Mouse (Mus musculus) erythroblast, embryonic 14.5 days (primary cell): Measurements from ENCODE around the gene Lhx4. TPM values are rescaled to one million over a fixed set of nuclear protein-coding genes. Genes with fewer than 3 reads are reported as not detected.

Experiments
- H3K27me3 ChIP-seq: 2 replicates; pipeline ENCODE4 v1.6.1; 2012; ENCODE audit warnings: inconsistent platforms; ENCODE audit not compliant: control insufficient read depth
- H3K36me3 ChIP-seq: 2 replicates; pipeline ENCODE4 v1.6.1; 2012; ENCODE audit warnings: mild to moderate bottlenecking, inconsistent platforms; ENCODE audit not compliant: control insufficient read depth
- H3K4me1 ChIP-seq: 2 replicates; pipeline ENCODE4 v1.6.1; 2012; ENCODE audit warnings: inconsistent platforms; ENCODE audit not compliant: control insufficient read depth
- H3K4me3 ChIP-seq: replicated peaks from 2 replicates; pipeline ENCODE3; 2012; ENCODE audit warnings: moderate library complexity, mild to moderate bottlenecking, inconsistent platforms
- H3K9me3 ChIP-seq: 2 replicates; pipeline ENCODE4 v1.6.1; 2012; ENCODE audit warnings: low read length, inconsistent platforms, mixed read lengths; ENCODE audit not compliant: control insufficient read depth
- GATA1 ChIP-seq: IDR thresholded peaks from 2 replicates; pipeline ENCODE4 v1.6.1; 2012; ENCODE audit warnings: low read length, inconsistent platforms, mixed read lengths
- TAL1 ChIP-seq: IDR thresholded peaks from 3 replicates; pipeline ENCODE4 v1.6.1; 2012; ENCODE audit warnings: low read length, inconsistent platforms, mixed read lengths
- polyA plus RNA-seq: library from polyadenylated mRNA; stranded (reverse); fragments of >175 nt; gene quantifications from 2 replicates; pipeline ENCODE4 v1.2.3, GENCODE M21; 2012

Lhx4 gene
- polyA plus RNA-seq, 1 experiment, result not detected

DNA sequence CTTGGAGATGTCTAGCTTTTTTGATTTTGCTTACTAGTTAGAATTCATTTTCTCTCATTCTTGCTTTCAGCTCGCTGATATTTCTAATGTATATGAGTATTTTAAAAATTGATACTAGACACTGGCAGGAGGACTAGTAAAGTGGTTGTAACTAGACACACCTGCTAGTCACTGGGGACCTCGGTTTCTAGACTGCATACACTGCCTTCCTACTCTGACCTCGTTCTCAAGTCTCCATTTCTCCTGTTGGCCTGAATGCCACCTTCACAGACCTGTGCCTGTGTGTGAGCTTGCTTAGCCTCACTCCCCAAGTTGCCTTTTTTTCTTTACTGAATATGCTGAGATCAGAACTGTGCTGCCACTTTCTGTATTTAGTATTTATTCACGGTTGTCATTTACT lies 62.3 kb downstream of the Lhx4 start:
- Histone ChIP-seq H3K4me1 (no peaks in the 10 kb centered on the region), H3K4me3 (no peak overlapping the region), H3K27me3 (no peaks in the 10 kb centered on the region), H3K9me3 (no peaks in the 10 kb centered on the region), H3K36me3 (peaks cover 8% of the 10 kb centered on the region)
- TF ChIP-seq TAL1 (no peak), GATA1 (no peak)

DNA sequence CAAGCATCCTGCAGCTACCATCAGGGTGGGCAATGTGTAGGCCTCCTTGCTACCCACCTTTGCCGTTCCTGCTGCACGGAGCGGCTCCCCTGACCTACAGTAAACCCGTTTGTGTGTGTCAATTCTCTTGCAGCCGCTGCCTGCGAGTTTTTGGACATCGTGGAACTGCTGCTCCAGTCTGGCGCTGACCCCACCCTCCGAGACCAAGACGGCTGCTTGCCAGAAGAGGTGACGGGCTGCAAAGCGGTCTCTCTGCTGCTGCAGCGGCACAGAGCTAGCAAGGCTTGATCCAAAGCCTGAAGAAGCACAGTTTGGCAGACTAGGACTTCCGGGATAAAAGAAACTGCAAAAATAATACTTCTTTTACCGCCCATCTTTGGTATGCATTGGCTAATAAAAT lies 64.7 kb downstream of the Lhx4 start:
- H3K9me3 ChIP-seq, result no peaks in the 10 kb centered on the region
- H3K27me3 ChIP-seq, result no peaks in the 10 kb centered on the region
- no peaks in the 10 kb centered on the region for H3K4me1 ChIP-seq
- peaks cover 8% of the 10 kb centered on the region for H3K36me3 ChIP-seq
- no peak for TF ChIP-seq GATA1
- no peak for TF ChIP-seq TAL1
- H3K4me3 ChIP-seq, result no peak overlapping the region

DNA sequence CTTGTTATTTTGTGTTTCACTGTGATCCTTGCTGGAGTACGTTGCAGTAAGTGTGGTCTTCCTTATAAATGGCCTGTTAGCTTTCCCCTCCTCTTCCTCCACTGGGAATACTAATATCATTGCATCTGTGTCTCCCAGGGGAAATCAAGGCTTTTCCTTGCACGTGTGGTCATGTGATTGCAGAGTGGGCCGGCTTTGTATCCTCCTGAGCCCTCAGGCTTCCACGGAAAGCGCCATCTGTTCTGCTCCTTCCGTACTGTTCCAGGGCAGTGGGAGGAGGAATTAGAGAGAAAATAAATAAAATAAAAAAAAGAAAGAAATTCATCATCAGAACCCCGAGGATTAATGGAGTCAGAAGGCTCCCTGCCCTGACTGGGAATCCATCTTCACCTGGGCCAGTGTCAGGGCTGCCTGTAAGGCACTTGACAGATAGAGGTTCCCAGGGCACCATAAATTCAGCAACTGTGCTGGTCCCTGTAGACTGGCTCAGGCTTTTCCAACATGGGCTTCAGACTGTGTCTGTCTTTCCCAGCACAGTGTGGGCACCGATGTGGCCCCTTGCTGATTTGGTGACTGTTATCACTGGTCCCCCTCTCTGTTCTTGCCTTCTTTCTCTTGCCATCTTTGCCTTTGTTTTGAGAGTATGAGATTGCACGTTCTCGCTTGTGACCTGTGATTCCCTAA lies 70.2 kb downstream of the Lhx4 start:
- no peak overlapping the region for H3K4me3 ChIP-seq
- TF ChIP-seq GATA1, result no peak
- no peak for TF ChIP-seq TAL1

DNA sequence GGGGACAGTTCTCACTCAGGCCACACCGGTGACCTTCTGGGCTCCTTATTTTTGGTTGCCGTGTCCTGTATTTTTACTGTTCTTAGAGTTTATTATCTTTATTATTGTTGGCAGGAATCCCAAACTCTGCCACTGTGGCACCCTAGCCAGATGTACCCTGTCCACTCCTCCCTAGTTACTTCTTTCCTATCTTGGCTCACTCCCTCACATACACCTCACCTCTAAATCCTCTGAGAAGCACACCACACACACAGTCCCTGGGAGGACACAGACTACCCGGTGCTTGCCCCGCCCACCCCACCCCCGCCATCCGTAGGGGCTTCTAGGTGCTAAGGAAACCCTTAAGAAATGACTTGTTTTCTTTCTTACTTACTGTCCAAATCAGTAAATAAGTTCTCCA lies 75.9 kb downstream of the Lhx4 start:
- peaks cover 7% of the 10 kb centered on the region for H3K4me1 ChIP-seq

More for the DNA sequence above, 70.2 kb downstream of the Lhx4 start:
- H3K9me3 ChIP-seq, result no peaks in the 10 kb centered on the region
- peaks cover 7% of the 10 kb centered on the region for H3K4me1 ChIP-seq
- H3K27me3 ChIP-seq, result no peaks in the 10 kb centered on the region
- H3K36me3 ChIP-seq, result peaks cover 4% of the 10 kb centered on the region

DNA sequence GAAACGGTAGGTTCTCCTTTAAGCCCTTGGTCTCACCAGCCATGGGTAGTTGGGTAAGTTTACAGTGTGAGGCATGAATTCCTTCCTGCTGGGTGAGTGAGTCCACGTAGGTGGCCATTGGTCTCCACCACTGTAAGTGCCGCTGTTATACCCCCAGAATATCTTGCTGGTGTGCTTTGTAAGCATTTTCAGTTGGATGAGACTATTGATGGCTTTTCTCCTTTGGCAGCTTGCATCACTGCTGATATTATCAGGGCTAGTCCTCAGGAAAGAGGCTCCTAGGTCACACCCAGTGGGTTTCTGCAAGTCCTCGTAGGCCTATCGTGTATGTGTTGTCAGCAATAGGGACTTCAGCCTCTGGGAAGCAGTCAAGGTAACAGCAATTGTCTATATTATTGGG lies 87.5 kb downstream of the Lhx4 start:
- Histone ChIP-seq H3K4me3 (no peak overlapping the region), H3K9me3 (no peaks in the 10 kb centered on the region), H3K27me3 (no peaks in the 10 kb centered on the region), H3K4me1 (peaks cover 6% of the 10 kb centered on the region), H3K36me3 (no peaks in the 10 kb centered on the region)
- TF ChIP-seq GATA1, result no peak
- no peak for TF ChIP-seq TAL1

More for the DNA sequence above, 75.9 kb downstream of the Lhx4 start:
- Histone ChIP-seq H3K27me3 (no peaks in the 10 kb centered on the region), H3K36me3 (peaks cover 2% of the 10 kb centered on the region), H3K4me3 (no peak overlapping the region), H3K9me3 (no peaks in the 10 kb centered on the region)
- TF ChIP-seq GATA1 (no peak), TAL1 (no peak)

DNA sequence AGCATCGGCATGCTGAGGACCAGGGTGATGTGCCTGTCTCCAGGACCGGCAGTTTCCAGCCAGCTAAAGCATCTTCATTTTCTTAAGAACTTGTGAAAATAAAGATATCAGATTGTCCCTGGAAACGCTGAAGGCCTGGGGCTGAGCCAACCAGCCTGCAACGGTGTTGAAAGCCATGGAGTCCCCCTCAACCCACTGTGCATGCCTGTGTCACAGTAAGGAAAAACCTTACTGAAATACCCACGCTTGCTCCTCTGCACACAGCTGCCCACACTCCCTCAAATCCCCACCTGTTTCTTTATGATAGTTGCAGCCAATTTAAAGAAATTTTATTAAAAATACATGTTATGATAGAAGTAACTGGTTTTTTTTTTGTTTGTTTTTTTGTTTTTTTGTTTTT lies 95.2 kb downstream of the Lhx4 start:
- Histone ChIP-seq H3K4me3 (no peak overlapping the region), H3K9me3 (no peaks in the 10 kb centered on the region), H3K27me3 (no peaks in the 10 kb centered on the region), H3K36me3 (no peaks in the 10 kb centered on the region), H3K4me1 (no peaks in the 10 kb centered on the region)
- TF ChIP-seq GATA1 (no peak), TAL1 (no peak)

DNA sequence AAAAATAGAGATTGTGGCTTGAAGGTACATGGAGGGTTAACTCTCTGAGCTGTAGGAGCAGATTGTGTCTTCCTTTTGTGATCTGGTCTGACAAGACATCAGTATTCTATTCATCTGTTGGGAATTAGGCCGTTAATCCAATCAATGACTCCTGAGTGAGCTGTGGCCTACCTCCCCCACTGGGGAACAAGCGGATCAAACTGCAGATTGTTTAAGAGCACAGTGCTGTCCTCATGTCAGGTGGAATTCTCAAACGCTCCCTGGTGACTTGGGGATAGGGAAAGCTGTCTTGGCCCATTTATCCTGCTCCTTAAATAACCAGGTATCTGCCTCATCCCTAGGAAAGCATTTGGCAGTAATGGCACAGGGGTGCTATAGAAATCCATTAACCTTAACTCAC lies 96.5 kb downstream of the Lhx4 start:
- Histone ChIP-seq H3K9me3 (no peaks in the 10 kb centered on the region), H3K4me3 (no peak overlapping the region), H3K4me1 (no peaks in the 10 kb centered on the region), H3K27me3 (no peaks in the 10 kb centered on the region), H3K36me3 (no peaks in the 10 kb centered on the region)
- TF ChIP-seq TAL1 (no peak), GATA1 (no peak)

DNA sequence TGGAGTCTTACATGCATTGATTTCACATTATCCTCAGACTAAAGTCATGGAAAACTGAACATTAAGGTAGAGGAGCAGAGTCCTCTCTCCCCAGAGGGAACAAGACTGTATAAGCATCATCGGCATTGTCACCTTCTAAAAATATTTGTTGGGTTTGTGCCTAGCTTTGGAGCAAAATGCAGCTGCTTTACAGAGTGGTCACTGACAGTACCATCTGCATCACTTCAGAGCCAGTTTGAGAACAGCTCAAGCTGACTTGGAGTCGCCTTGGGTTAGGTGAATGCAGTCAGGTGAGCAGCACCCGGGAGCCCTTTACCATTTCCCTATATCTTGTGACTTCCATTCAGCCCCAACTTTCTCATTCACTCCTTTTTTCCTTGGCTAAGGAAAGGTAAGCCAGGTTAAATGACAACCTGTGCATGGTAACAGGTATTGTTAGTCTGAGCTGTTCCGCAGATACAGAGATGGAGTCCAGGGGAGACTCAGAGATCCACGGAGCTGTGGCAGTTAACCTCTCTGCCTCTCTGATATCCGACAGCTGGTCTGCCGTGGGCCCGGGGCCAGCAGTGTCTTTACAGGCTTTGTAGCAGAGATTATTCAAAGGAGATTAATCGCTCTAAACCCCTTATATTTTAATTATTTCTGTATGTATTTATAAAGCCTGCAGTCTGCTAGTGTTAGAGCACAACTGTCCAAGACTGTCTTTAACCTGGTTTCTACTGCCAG lies 101.2 kb downstream of the Lhx4 start:
- Histone ChIP-seq H3K9me3 (no peaks in the 10 kb centered on the region), H3K4me3 (no peak overlapping the region)

More for the DNA sequence above, 101.2 kb downstream of the Lhx4 start:
- TF ChIP-seq TAL1 (no peak), GATA1 (no peak)
- H3K36me3 ChIP-seq, result no peaks in the 10 kb centered on the region
- no peaks in the 10 kb centered on the region for H3K27me3 ChIP-seq
- H3K4me1 ChIP-seq, result no peaks in the 10 kb centered on the region

Other genes starting within 250 kb of the Lhx4 start
- 22.5 TPM in 2 replicates for gene Acbd6, start 193.6 kb downstream of the Lhx4 start, polyA plus RNA-seq
- 0.60 and 1.2 TPM in 2 replicates for gene Qsox1, start 61.2 kb upstream of the Lhx4 start, polyA plus RNA-seq
- gene Cep350, start 221.6 kb upstream of the Lhx4 start, polyA plus RNA-seq, result 0.15 and 0.38 TPM in 2 replicates